Mouse (Mus musculus): ENCODE results near the gene Trappc4. TPM values are rescaled to one million over a fixed set of nuclear protein-coding genes. Genes with fewer than 3 reads are reported as not detected.
"Not testable (repeated sequence)": the region's sequence is repeated elsewhere in the genome, so short reads cannot be mapped to it uniquely, and the experiment has no call there.

Gene Trappc4
- total and polyA plus RNA-seq, 2 experiments from 2014 or later = 30.8 to 72.5 TPM

GRCm38 (mm10) chr9:44440961-44441360, 33.6 kb upstream of the Trappc4 start, which contains the start of gene Foxr1:
TSS of gene Foxr1 (minus strand) at chr9:44441136.
- H3K4me1 ChIP-seq (ENCODE audit: control insufficient read depth, insufficient read depth) = no peaks in the 10 kb centered on the region
- no peak within 1 kb of the TSS for H3K4me2 ChIP-seq (ENCODE audit: low read depth, low read length)
- no peak within 1 kb of the TSS for H3K9ac ChIP-seq (replicated peaks; ENCODE audit: low read depth, low read length)
- no peak within 1 kb of the TSS for H3K4me3 ChIP-seq (ENCODE audit: low read depth, low read length)
- DNase-seq (ENCODE audit: low spot score) (no peak), ATAC-seq (ENCODE audit: insufficient read depth, low read depth) (no peak)
- H3K36me3 ChIP-seq (replicated peaks; ENCODE audit: control insufficient read depth, insufficient read depth, low read length) = no peaks in the 10 kb centered on the region
- TF ChIP-seq EP300 (IDR thresholded peaks at IDR 0.05; ENCODE audit: low read depth) (no peak), CTCF (IDR thresholded peaks at IDR 0.05; ENCODE audit: low read depth) (no peak)
- H3K9me3 ChIP-seq (replicated peaks; ENCODE audit: control insufficient read depth, low read length) = no peaks in the 10 kb centered on the region
- H3K27me3 ChIP-seq (ENCODE audit: control insufficient read depth, insufficient read depth, low read length) = no peaks in the 10 kb centered on the region
- WGBS = 56% methylated on average over 19 of the region's 19 CpGs
- no peak within 1 kb of the TSS for H3K27ac ChIP-seq (ENCODE audit: low read depth)

- DNase-seq (ENCODE audit: low spot score) (no peak), ATAC-seq (ENCODE audit: insufficient read depth, low read depth) (no peak)
- WGBS = 64% methylated on average over 6 of the region's 6 CpGs
- H3K27ac ChIP-seq (ENCODE audit: low read depth) = no peak overlapping the region
- no peak overlapping the region for H3K4me2 ChIP-seq (ENCODE audit: low read depth, low read length)
- H3K36me3 ChIP-seq (replicated peaks; ENCODE audit: control insufficient read depth, insufficient read depth, low read length) = no peaks in the 10 kb centered on the region
- no peak overlapping the region for H3K9ac ChIP-seq (replicated peaks; ENCODE audit: low read depth, low read length)
- H3K9me3 ChIP-seq (replicated peaks; ENCODE audit: control insufficient read depth, low read length) = no peaks in the 10 kb centered on the region
- no peak overlapping the region for H3K4me3 ChIP-seq (ENCODE audit: low read depth, low read length)
- H3K27me3 ChIP-seq (ENCODE audit: control insufficient read depth, insufficient read depth, low read length) = no peaks in the 10 kb centered on the region
- no peaks in the 10 kb centered on the region for H3K4me1 ChIP-seq (ENCODE audit: control insufficient read depth, insufficient read depth)
- TF ChIP-seq EP300 (IDR thresholded peaks at IDR 0.05; ENCODE audit: low read depth) (no peak), CTCF (IDR thresholded peaks at IDR 0.05; ENCODE audit: low read depth) (no peak)
These were observed 28.3 kb upstream of the Trappc4 start for GRCm38 (mm10) chr9:44435747-44436146.

- WGBS = 43% methylated on average over 5 of the region's 5 CpGs
- H3K9ac ChIP-seq (replicated peaks; ENCODE audit: low read depth, low read length) = no peak overlapping the region
These were observed 25.3 kb upstream of the Trappc4 start for GRCm38 (mm10) chr9:44432577-44433185.

DNA sequence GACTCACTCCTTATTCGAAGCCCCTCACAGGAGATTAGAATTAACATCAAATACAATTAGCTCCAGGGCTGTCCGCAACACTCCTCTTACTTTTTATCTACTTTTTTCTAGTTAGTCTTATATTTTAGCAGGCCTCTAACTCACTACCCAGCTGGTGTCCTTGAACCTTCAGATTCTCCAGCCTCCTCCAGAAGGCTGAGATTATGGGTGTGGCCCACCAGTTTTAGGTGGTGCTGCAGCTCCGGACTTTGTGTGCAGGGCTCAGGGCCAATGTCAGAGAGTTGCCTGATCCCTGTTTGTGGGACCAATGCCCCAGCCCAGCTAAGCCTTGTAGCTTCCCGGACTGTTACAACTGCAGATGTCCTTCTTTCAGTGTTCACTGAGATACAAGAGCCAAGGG, 16.2 kb upstream of the Trappc4 start:
- no peak overlapping the region for H3K27ac ChIP-seq (ENCODE audit: low read depth)
- H3K36me3 ChIP-seq (replicated peaks; ENCODE audit: control insufficient read depth, insufficient read depth, low read length) = no peaks in the 10 kb centered on the region
- H3K27me3 ChIP-seq (ENCODE audit: control insufficient read depth, insufficient read depth, low read length) = no peaks in the 10 kb centered on the region
- no peaks in the 10 kb centered on the region for H3K4me1 ChIP-seq (ENCODE audit: control insufficient read depth, insufficient read depth)
- WGBS = 70% methylated on average over 4 of the region's 4 CpGs
- TF ChIP-seq EP300 (IDR thresholded peaks at IDR 0.05; ENCODE audit: low read depth) (no peak), CTCF (IDR thresholded peaks at IDR 0.05; ENCODE audit: low read depth) (no peak)
- H3K9me3 ChIP-seq (replicated peaks; ENCODE audit: control insufficient read depth, low read length) = no peaks in the 10 kb centered on the region
- DNase-seq (ENCODE audit: low spot score) (no peak), ATAC-seq (ENCODE audit: insufficient read depth, low read depth) (no peak)
- no peak overlapping the region for H3K4me2 ChIP-seq (ENCODE audit: low read depth, low read length)
- no peak overlapping the region for H3K9ac ChIP-seq (replicated peaks; ENCODE audit: low read depth, low read length)
- H3K4me3 ChIP-seq (ENCODE audit: low read depth, low read length) = no peak overlapping the region

More at GRCm38 (mm10) chr9:44432577-44433185, 25.3 kb upstream of the Trappc4 start:
- no peak overlapping the region for H3K4me3 ChIP-seq (ENCODE audit: low read depth, low read length)
- ATAC-seq (ENCODE audit: insufficient read depth, low read depth) (no peak), DNase-seq (ENCODE audit: low spot score) (no peak)
- H3K36me3 ChIP-seq (replicated peaks; ENCODE audit: control insufficient read depth, insufficient read depth, low read length) = no peaks in the 10 kb centered on the region
- no peaks in the 10 kb centered on the region for H3K9me3 ChIP-seq (replicated peaks; ENCODE audit: control insufficient read depth, low read length)
- no peak overlapping the region for H3K27ac ChIP-seq (ENCODE audit: low read depth)
- H3K4me1 ChIP-seq (ENCODE audit: control insufficient read depth, insufficient read depth) = no peaks in the 10 kb centered on the region
- no peaks in the 10 kb centered on the region for H3K27me3 ChIP-seq (ENCODE audit: control insufficient read depth, insufficient read depth, low read length)
- H3K4me2 ChIP-seq (ENCODE audit: low read depth, low read length) = no peak overlapping the region
- TF ChIP-seq EP300 (IDR thresholded peaks at IDR 0.05; ENCODE audit: low read depth) (no peak), CTCF (IDR thresholded peaks at IDR 0.05; ENCODE audit: low read depth) (no peak)

DNA sequence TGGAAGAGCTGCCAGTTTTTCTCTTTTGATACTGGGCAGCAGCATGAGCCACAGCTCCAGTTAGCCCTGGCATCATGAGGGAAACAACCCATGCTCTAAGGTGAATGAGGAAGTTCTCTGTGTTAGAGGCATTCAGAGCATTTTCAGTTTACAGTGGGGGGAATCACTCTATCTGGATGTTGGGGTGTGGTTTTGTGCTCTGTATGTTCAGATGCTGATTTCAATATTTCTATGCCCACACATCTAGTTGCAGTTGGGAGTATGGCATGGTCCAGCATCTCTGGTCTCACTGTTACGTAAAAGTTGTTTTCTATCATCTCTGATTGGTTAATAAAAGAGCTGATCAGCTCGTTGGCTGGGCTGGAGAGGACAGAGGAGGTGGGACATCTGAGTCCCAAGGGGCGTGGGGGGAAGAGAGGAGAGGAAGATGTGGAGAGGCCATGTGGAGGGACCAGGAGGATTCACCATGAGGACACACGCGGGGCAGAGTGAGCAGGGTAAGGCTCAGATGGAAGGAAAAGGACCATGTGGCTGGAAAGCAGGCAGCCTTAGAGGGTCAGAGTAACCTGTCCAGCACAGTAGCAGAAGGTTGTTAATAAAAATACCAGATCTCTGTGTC, 13.0 kb upstream of the Trappc4 start:
- Histone ChIP-seq H3K27ac (ENCODE audit: low read depth) (no peak overlapping the region), H3K4me3 (ENCODE audit: low read depth, low read length) (no peak overlapping the region), H3K36me3 (replicated peaks; ENCODE audit: control insufficient read depth, insufficient read depth, low read length) (peaks cover 8% of the 10 kb centered on the region; the same call in 1 of the 2 replicates), H3K27me3 (ENCODE audit: control insufficient read depth, insufficient read depth, low read length) (no peaks in the 10 kb centered on the region), H3K9me3 (replicated peaks; ENCODE audit: control insufficient read depth, low read length) (no peaks in the 10 kb centered on the region), H3K4me1 (ENCODE audit: control insufficient read depth, insufficient read depth) (peaks cover 5% of the 10 kb centered on the region), H3K9ac (replicated peaks; ENCODE audit: low read depth, low read length) (no peak overlapping the region), H3K4me2 (ENCODE audit: low read depth, low read length) (no peak overlapping the region)
- ATAC-seq (ENCODE audit: insufficient read depth, low read depth) (no peak), DNase-seq (ENCODE audit: low spot score) (no peak)
- no peak for TF ChIP-seq CTCF (IDR thresholded peaks at IDR 0.05; ENCODE audit: low read depth)
- no peak for TF ChIP-seq EP300 (IDR thresholded peaks at IDR 0.05; ENCODE audit: low read depth)
- WGBS = 54% methylated on average over 5 of the region's 5 CpGs

- not testable (repeated sequence) for H3K4me1 ChIP-seq (ENCODE audit: control insufficient read depth, insufficient read depth); H3K4me3 ChIP-seq (ENCODE audit: low read depth, low read length); H3K4me2 ChIP-seq (ENCODE audit: low read depth, low read length); H3K9me3 ChIP-seq (replicated peaks; ENCODE audit: control insufficient read depth, low read length); DNase-seq (ENCODE audit: low spot score); ATAC-seq (ENCODE audit: insufficient read depth, low read depth); H3K9ac ChIP-seq (replicated peaks; ENCODE audit: low read depth, low read length); H3K27me3 ChIP-seq (ENCODE audit: control insufficient read depth, insufficient read depth, low read length); H3K27ac ChIP-seq (ENCODE audit: low read depth); H3K36me3 ChIP-seq (replicated peaks; ENCODE audit: control insufficient read depth, insufficient read depth, low read length)
- WGBS = 91% methylated on average over 9 of the region's 9 CpGs
These were observed 12.3 kb upstream of the Trappc4 start for GRCm38 (mm10) chr9:44419730-44420129.
